Mouse (Mus musculus) cerebellum, adult 8-10 months (tissue): ENCODE data around the gene Sp6.

ENCODE experiments used
- DNase-seq: peaks from one replicate; pipeline ENCODE4 v3.0.0; 2022

Gene Sp6

DNA sequence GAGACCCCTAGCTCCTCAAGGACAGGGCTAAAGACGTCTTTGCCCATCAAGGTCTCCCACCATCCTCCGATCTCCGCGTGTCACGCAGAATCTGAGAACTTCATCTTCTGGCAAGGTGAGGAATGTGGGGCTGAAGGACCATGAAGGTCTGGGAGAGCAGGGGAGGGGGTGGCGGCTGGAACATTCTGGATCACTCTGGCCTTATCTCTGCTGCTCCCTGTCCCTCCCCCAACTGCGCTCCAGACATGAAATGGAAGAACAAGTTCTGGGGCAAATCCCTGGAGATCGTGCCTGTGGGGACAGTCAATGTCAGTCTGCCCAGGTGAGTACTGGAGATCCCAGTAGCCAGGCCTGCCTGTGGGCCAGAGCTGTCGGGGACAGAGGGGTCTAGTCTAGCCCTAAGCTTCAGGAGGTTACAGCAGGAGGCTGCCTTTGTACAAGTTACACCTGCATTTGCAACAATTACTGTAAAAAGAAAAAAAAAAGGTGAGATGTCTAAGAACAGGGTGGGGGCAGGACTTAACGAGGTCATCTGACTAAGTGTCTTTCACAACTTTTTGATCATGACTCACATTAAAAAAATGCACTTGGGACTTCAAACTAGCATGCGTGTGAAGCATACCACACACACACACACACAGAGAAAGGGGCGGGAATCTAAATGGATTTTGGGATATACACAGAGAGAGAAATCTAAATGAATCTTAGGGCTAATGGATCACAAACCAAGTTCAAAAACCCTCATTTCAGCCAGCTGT, 52.5 kb downstream of the Sp6 start:
- DNase-seq, result no peak

GRCm38 (mm10) chr11:97066656-97067360, 53.6 kb downstream of the Sp6 start:
- no peak for DNase-seq

DNA sequence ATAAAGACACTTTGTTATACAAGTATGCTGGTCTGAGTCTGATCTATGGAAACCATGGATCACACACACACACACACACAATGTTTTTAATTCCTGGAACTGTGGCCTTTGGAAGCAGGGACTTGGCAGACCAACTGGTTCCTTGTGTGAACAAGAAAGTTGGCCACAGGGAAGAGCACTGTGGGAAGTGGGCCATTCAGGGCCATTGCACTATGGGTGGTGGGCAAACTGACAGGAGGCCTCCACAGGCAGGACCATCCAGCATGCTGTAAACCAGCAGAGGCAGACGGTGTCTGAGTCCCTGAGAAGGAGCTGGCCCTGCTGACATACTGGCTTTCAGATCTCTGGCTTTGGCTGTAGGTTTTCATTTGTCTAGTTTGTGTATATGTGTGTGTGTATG, 56.1 kb downstream of the Sp6 start:
- DNase-seq, result no peak

DNA sequence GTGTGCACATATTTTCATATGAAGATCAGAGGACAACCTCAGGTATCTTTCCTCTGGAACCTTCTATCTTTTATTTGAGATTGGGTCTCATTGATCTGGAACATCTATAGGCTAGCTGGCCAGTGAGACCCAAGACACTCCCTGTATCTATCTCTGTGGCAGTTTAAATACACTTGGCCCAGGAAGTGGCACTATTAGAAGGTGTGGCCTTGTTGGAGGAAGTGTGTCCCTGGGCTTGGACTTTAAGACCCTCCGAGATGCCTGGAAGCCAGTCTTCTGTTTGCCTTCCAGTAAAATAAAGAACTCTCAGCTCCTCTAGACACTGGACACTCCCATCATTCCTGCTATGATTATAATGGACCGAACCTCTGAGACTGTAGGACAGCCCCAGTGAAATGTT, 56.6 kb downstream of the Sp6 start:
- DNase-seq, result no peak

- DNase-seq, result no peak
Observed at GRCm38 (mm10) chr11:97071129-97071528, 57.9 kb downstream of the Sp6 start.

- DNase-seq, result no peak
Observed at GRCm38 (mm10) chr11:97072533-97072932, 59.3 kb downstream of the Sp6 start.

GRCm38 (mm10) chr11:97074235-97074634, 61.0 kb downstream of the Sp6 start:
- DNase-seq, result no peak
